Mouse (Mus musculus) hindbrain, embryonic 15.5 days (tissue): ENCODE measurements around the gene Ankzf1. TPM values are rescaled to one million over a fixed set of nuclear protein-coding genes. Genes with fewer than 3 reads are reported as not detected.

Source experiments
- ATAC-seq: fragments of 200-750 bp; cut with Nextera tagmentation; 2 replicates; pipeline ENCODE4 v1.8.0; 2017; ENCODE audit warnings: low read depth, moderate number of reproducible peaks, moderate TSS enrichment; ENCODE audit not compliant: low FRiP score
- H3K27ac ChIP-seq: fragments of 300-500 bp; sonication (generic); replicated peaks from 2 replicates; pipeline ENCODE4 v1.5.1; 2015; ENCODE audit warnings: mild to moderate bottlenecking, inconsistent platforms
- H3K27me3 ChIP-seq: fragments of 300-500 bp; sonication (generic); 2 replicates; pipeline ENCODE4 v1.6.1; 2015; ENCODE audit warnings: control low read depth, inconsistent platforms
- H3K36me3 ChIP-seq: fragments of 300-500 bp; sonication (generic); 2 replicates; pipeline ENCODE4 v1.6.1; 2015; ENCODE audit warnings: control low read depth, inconsistent platforms
- H3K4me1 ChIP-seq: fragments of 300-500 bp; sonication (generic); replicated peaks from 2 replicates; pipeline ENCODE4 v1.6.1; 2015; ENCODE audit warnings: control low read depth, inconsistent platforms
- H3K4me2 ChIP-seq: fragments of 300-500 bp; sonication (generic); 2 replicates; pipeline ENCODE4 v1.6.1; 2015; ENCODE audit warnings: moderate library complexity, mild to moderate bottlenecking, inconsistent platforms
- H3K4me3 ChIP-seq: fragments of 300-500 bp; sonication (generic); 2 replicates; pipeline ENCODE4 v1.5.1; 2015; ENCODE audit warnings: mild to moderate bottlenecking, inconsistent platforms
- H3K9ac ChIP-seq: fragments of 300-500 bp; sonication (generic); 2 replicates; pipeline ENCODE4 v1.6.1; 2015; ENCODE audit warnings: inconsistent platforms
- H3K9me3 ChIP-seq: fragments of 300-500 bp; sonication (generic); 2 replicates; pipeline ENCODE4 v1.6.1; 2016; ENCODE audit warnings: control low read depth, inconsistent platforms
- WGBS: fragments of 180-500 bp; shearing (Covaris S2); methylation state at CpG from one replicate; pipeline ENCODE4 v1.1.7; 2015; 5-methylcytosine and 5-hydroxymethylcytosine counted together
- polyA plus RNA-seq: library from polyadenylated mRNA; unstranded; fragments of >200 nt; fragmentation: Nextera tagmentation; extraction: Ambion mirVana; gene quantifications from 2 replicates; pipeline ENCODE4 v1.2.1, GENCODE M21; 2015

Ankzf1 gene
- polyA plus RNA-seq, 1 experiment from 2014 or later: 24.2 TPM

GRCm38 (mm10) chr1:75217893-75218226 lies 25.9 kb downstream of the Ankzf1 start:
- peaks cover 18% of the 10 kb centered on the region for H3K36me3 ChIP-seq
- no peaks in the 10 kb centered on the region for H3K9me3 ChIP-seq
- peak overlapping the region; percentile 96 for H3K4me2 ChIP-seq
- H3K9ac ChIP-seq: no peak overlapping the region
- no peak overlapping the region for H3K27ac ChIP-seq
- WGBS: 3% methylated on average over 6 of the region's 6 CpGs
- peaks cover 29% of the 10 kb centered on the region for H3K4me1 ChIP-seq
- H3K4me3 ChIP-seq: 0 out of 2 replicates have a peak overlapping the region, but pooled peaks have one; percentile 65
- peaks cover 56% of the 10 kb centered on the region for H3K27me3 ChIP-seq
- ATAC-seq: no peak

- Histone ChIP-seq H3K9me3 (no peaks in the 10 kb centered on the region), H3K9ac (peak overlapping the region; percentile 55; the same call in 1 of the 2 replicates), H3K27me3 (peaks cover 59% of the 10 kb centered on the region), H3K4me2 (peak overlapping the region; percentile 96), H3K36me3 (peaks cover 15% of the 10 kb centered on the region), H3K27ac (no peak overlapping the region), H3K4me1 (peaks cover 25% of the 10 kb centered on the region), H3K4me3 (peak overlapping the region; percentile 65)
- ATAC-seq: peak; percentile 40; the same call in 1 of the 2 replicates
- 3% methylated on average over 38 of the region's 38 CpGs for WGBS
These were observed 26.5 kb downstream of the Ankzf1 start for GRCm38 (mm10) chr1:75218227-75219001.

- no peaks in the 10 kb centered on the region for H3K9me3 ChIP-seq
- peaks cover 21% of the 10 kb centered on the region for H3K4me1 ChIP-seq
- H3K4me2 ChIP-seq: peak overlapping the region; percentile 96
- H3K36me3 ChIP-seq: peaks cover 9% of the 10 kb centered on the region; the same call in 1 of the 2 replicates
- peaks cover 59% of the 10 kb centered on the region for H3K27me3 ChIP-seq
- H3K4me3 ChIP-seq: peak overlapping the region; percentile 65
- ATAC-seq: peak; percentile 84
- H3K27ac ChIP-seq: no peak overlapping the region
- under 1% methylated on average over 24 of the region's 24 CpGs for WGBS
- peak overlapping the region; percentile 55 for H3K9ac ChIP-seq
These were observed 27.1 kb downstream of the Ankzf1 start for GRCm38 (mm10) chr1:75219078-75219477.

- no peaks in the 10 kb centered on the region for H3K9me3 ChIP-seq
- peaks cover 59% of the 10 kb centered on the region for H3K27me3 ChIP-seq
- H3K27ac ChIP-seq: no peak within 1 kb of the TSS
- H3K4me2 ChIP-seq: peak within 1 kb of the TSS; percentile 96
- peak within 1 kb of the TSS; percentile 65 for H3K4me3 ChIP-seq
- peak within 1 kb of the TSS; percentile 55 for H3K9ac ChIP-seq
- 0 out of 2 replicates have a peak, but pooled peaks cover 4% of the 10 kb centered on the region for H3K36me3 ChIP-seq
- H3K4me1 ChIP-seq: peaks cover 21% of the 10 kb centered on the region
- WGBS: under 1% methylated on average over 34 of the region's 34 CpGs
- ATAC-seq: peak; percentile 43
These were observed 27.6 kb downstream of the Ankzf1 start, which contains the start of gene Tuba4a for GRCm38 (mm10) chr1:75219531-75219930. Gene Tuba4a, minus strand, starts transcription at chr1:75219865.

- H3K4me1 ChIP-seq: peaks cover 21% of the 10 kb centered on the region
- H3K27ac ChIP-seq: no peak overlapping the region
- no peaks in the 10 kb centered on the region for H3K36me3 ChIP-seq
- no peak overlapping the region for H3K9ac ChIP-seq
- no peaks in the 10 kb centered on the region for H3K9me3 ChIP-seq
- no peak overlapping the region for H3K4me2 ChIP-seq
- no peak overlapping the region for H3K4me3 ChIP-seq
- 77% methylated on average over 3 of the region's 3 CpGs for WGBS
- peaks cover 54% of the 10 kb centered on the region for H3K27me3 ChIP-seq
- ATAC-seq: no peak
These were observed 29.6 kb downstream of the Ankzf1 start for GRCm38 (mm10) chr1:75221538-75221937.

- Histone ChIP-seq H3K4me2 (no peak overlapping the region), H3K27me3 (peaks cover 45% of the 10 kb centered on the region), H3K4me3 (no peak overlapping the region), H3K27ac (no peak overlapping the region), H3K4me1 (peaks cover 21% of the 10 kb centered on the region), H3K9me3 (no peaks in the 10 kb centered on the region), H3K9ac (no peak overlapping the region), H3K36me3 (no peaks in the 10 kb centered on the region)
- no peak for ATAC-seq
- 80% methylated on average over 6 of the region's 6 CpGs for WGBS
These were observed 31.0 kb downstream of the Ankzf1 start for GRCm38 (mm10) chr1:75222926-75223325.

GRCm38 (mm10) chr1:75223532-75223931 lies 31.6 kb downstream of the Ankzf1 start:
- no peak for ATAC-seq
- WGBS: 76% methylated on average over 6 of the region's 6 CpGs
- H3K4me3 ChIP-seq: no peak overlapping the region
- peaks cover 15% of the 10 kb centered on the region for H3K4me1 ChIP-seq
- H3K27ac ChIP-seq: no peak overlapping the region
- H3K9me3 ChIP-seq: no peaks in the 10 kb centered on the region
- H3K27me3 ChIP-seq: peaks cover 41% of the 10 kb centered on the region
- no peaks in the 10 kb centered on the region for H3K36me3 ChIP-seq
- H3K9ac ChIP-seq: no peak overlapping the region
- H3K4me2 ChIP-seq: no peak overlapping the region

GRCm38 (mm10) chr1:75225473-75225872 lies 33.5 kb downstream of the Ankzf1 start:
- Histone ChIP-seq H3K27me3 (peaks cover 26% of the 10 kb centered on the region), H3K36me3 (no peaks in the 10 kb centered on the region), H3K27ac (no peak overlapping the region), H3K4me3 (no peak overlapping the region), H3K4me2 (no peak overlapping the region), H3K9me3 (no peaks in the 10 kb centered on the region), H3K4me1 (no peaks in the 10 kb centered on the region), H3K9ac (no peak overlapping the region)
- ATAC-seq: no peak
- WGBS: 72% methylated on average over 3 of the region's 3 CpGs

- no peak overlapping the region for H3K27ac ChIP-seq
- WGBS: 61% methylated on average over 2 of the region's 2 CpGs
- no peak overlapping the region for H3K9ac ChIP-seq
- no peaks in the 10 kb centered on the region for H3K9me3 ChIP-seq
- H3K36me3 ChIP-seq: no peaks in the 10 kb centered on the region
- no peaks in the 10 kb centered on the region for H3K4me1 ChIP-seq
- H3K4me3 ChIP-seq: no peak overlapping the region
- H3K4me2 ChIP-seq: no peak overlapping the region
- no peak for ATAC-seq
- peaks cover 19% of the 10 kb centered on the region for H3K27me3 ChIP-seq
These were observed 34.2 kb downstream of the Ankzf1 start for GRCm38 (mm10) chr1:75226138-75226537.

- ATAC-seq: no peak
- Histone ChIP-seq H3K4me1 (no peaks in the 10 kb centered on the region), H3K36me3 (no peaks in the 10 kb centered on the region), H3K4me2 (no peak overlapping the region), H3K27ac (no peak overlapping the region), H3K9me3 (no peaks in the 10 kb centered on the region), H3K9ac (no peak overlapping the region), H3K27me3 (peaks cover 8% of the 10 kb centered on the region), H3K4me3 (no peak overlapping the region)
- WGBS: 81% methylated on average over 1 of the region's 1 CpGs
These were observed 35.7 kb downstream of the Ankzf1 start for GRCm38 (mm10) chr1:75227653-75228052.

- Histone ChIP-seq H3K27ac (no peak overlapping the region), H3K36me3 (no peaks in the 10 kb centered on the region), H3K9me3 (no peaks in the 10 kb centered on the region), H3K4me3 (no peak overlapping the region), H3K4me1 (no peaks in the 10 kb centered on the region), H3K27me3 (0 out of 2 replicates have a peak, but pooled peaks cover 3% of the 10 kb centered on the region), H3K9ac (no peak overlapping the region), H3K4me2 (no peak overlapping the region)
- no peak for ATAC-seq
- WGBS: 71% methylated on average over 4 of the region's 4 CpGs
These were observed 37.2 kb downstream of the Ankzf1 start for GRCm38 (mm10) chr1:75229158-75229557.

GRCm38 (mm10) chr1:75230335-75230994 lies 38.5 kb downstream of the Ankzf1 start:
- 81% methylated on average over 7 of the region's 7 CpGs for WGBS

More at GRCm38 (mm10) chr1:75230335-75230994, 38.5 kb downstream of the Ankzf1 start:
- Histone ChIP-seq H3K4me3 (no peak overlapping the region), H3K9ac (no peak overlapping the region), H3K4me2 (no peak overlapping the region), H3K27me3 (0 out of 2 replicates have a peak, but pooled peaks cover 3% of the 10 kb centered on the region), H3K36me3 (no peaks in the 10 kb centered on the region), H3K27ac (no peak overlapping the region), H3K9me3 (no peaks in the 10 kb centered on the region), H3K4me1 (peaks cover 7% of the 10 kb centered on the region; the same call in 1 of the 2 replicates)
- no peak for ATAC-seq
